Mouse (Mus musculus) lung, adult 2 months (tissue): Measurements from ENCODE around the gene Hmg20a.

Source experiments
- CTCF ChIP-seq: fragments of 200-500 bp; IDR thresholded peaks from 2 replicates; pipeline ENCODE4 v1.5.1; 2011; ENCODE audit warnings: mild to moderate bottlenecking, low read length, control low read depth; ENCODE audit not compliant: insufficient read depth
- POLR2A ChIP-seq: fragments of 200-500 bp; IDR thresholded peaks from 2 replicates; pipeline ENCODE4 v1.6.1; 2011; ENCODE audit warnings: low read depth, mild to moderate bottlenecking, control low read depth, low read length, borderline replicate concordance; ENCODE audit errors: extremely low read depth

GRCm38 (mm10) chr9:56500893-56501590, 82.6 kb downstream of the Hmg20a start:
- TF ChIP-seq CTCF (no peak), POLR2A (no peak)
